Mouse (Mus musculus) T-helper 2 cell (primary cell): ENCODE data around the gene Igsf10.
"Not testable (repeated sequence)": the region's sequence is repeated elsewhere in the genome, so short reads cannot be mapped to it uniquely, and the experiment has no call there.

Experiments
- in situ Hi-C: fragments of 300-600 bp; cut with MboI, MseI; formaldehyde crosslinking; loops from one replicate; pipeline ENCODE4 v1.15.1; 2025; ENCODE audit warnings: high pct_unique_total_duplicates

Igsf10 gene

DNA sequence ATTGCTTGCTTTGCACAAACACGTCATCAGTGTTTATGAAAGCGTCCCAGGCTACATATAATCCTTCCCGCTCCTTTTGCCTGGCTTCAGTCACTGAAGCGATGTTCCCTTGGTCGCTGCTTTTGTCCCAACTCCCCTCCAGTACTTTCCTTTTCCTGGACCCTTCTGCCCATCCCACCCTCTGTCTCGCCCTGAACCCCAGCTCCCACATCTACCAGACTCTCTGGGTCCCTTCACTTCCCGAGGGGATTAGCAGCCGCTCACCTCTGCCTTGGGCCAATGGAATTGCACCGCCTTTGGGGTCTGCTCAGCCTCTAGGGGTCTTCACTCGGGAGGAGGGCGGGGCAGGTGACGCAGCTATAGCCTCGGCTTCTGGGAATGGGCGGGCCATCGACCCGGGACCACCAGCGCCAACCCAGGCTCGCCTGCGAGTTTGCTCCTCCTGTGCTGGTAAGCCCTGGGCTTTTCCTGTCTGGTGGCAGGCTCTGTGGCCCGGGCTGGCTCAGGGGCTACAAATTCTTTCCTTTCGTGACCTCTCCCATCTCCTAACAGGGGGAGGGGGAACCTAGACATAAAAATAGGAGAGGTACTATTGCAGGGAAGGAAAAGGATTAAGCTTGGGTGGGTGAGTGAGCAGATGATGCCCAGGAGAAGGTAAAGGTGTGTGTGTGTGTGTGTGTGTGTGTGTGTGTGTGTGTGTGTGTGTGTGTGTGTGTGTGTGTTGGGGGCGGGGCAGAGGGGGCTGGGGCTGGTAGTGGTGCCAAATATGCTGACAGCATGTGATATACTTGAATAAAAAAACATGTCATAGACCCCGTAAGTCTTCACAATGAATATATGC, at the start of gene Igsf10:
TSS of gene Igsf10 (minus strand) at position 330 of the 841 bp plus-strand sequence.
- in situ Hi-C loops = no loop called here

DNA sequence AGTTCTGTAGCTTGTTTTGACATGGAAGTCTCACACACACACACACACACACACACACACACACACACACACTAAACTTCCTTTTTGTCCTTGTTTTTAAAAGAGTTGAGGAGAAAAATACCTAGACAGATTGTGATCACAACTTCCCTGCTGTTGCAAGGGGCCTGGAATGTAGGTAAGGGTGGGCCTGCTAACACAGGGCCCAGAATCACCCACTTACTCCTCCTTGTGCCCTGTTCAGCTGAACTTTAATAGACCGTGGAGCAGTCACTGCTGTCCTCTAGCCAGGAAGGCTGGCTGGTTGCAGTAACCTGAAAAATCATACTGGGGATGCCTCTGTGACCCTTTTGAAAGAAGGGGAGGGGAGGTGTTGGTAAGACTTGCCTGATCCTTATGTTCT, 41.4 kb upstream of the Igsf10 start:
- in situ Hi-C loops = no loop called here

DNA sequence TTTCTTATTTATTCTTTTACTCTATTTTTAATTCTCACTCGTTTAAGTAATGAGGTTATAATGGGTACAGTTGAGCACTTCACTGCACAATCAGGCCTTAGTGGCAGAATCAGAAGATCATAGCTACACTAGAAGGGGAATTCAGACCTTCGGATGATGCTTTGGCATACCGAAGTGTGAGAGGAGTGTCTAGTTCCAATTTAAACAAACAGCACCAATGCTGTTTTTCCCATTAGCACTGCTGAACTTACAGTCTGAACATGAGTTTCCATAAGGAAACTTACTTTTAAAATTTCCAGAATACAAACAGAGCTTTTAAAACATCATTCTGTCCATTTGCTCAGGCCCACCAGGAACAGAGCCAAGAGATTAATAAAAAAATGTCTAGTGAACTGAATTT, 40.8 kb upstream of the Igsf10 start:
- in situ Hi-C loops = no loop called here

- in situ Hi-C loops = no loop called here
Observed at GRCm38 (mm10) chr3:59384321-59384720, 40.1 kb upstream of the Igsf10 start.

- in situ Hi-C loops = not testable (repeated sequence)
Observed at GRCm38 (mm10) chr3:59378791-59379190, 34.6 kb upstream of the Igsf10 start.

DNA sequence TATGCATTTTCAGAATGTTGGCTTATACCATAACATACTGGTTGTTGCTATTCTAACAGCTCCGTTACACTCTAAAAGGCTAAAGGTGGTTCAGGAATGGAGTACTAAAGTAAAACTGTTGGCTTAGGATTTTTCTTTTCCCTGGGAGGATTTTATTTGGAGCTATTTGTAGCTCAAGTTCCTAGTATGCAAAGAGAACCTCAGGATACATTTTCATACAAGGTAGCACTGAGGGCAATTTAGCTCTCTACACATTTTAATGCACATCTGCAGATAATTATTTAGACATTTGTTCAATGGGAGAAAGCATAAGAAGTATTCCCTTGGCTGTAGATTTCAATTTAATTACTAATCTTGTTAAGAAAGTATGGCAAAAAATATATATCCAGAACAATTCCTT, 17.7 kb upstream of the Igsf10 start:
- in situ Hi-C loops = no loop called here

- in situ Hi-C loops = no loop called here
Observed at GRCm38 (mm10) chr3:59360102-59360501, 15.9 kb upstream of the Igsf10 start.

- in situ Hi-C loops = no loop called here
Observed at GRCm38 (mm10) chr3:59354156-59354555, 10.0 kb upstream of the Igsf10 start.

GRCm38 (mm10) chr3:59351768-59352167, 7.6 kb upstream of the Igsf10 start:
- in situ Hi-C loops = no loop called here

DNA sequence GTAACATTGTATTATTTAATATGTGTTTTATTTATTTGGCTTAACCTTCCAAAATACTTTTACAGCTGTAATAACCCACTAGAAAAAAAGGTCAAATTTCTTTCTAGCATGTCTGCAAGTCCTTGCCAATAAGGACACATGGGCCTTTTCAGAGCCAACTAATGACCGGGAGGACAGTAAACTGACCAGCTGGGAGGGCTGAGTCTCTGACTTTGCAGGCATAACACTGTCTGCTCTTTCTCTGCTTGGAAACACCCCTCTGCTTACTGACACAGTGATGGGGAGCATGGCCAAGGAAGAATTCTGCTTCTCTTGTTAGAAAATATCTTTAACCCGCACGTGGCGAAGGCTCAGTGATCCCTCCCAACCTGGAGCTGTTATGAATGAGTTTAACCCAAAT, 1.2 kb downstream of the Igsf10 start:
- in situ Hi-C loops = no loop called here

DNA sequence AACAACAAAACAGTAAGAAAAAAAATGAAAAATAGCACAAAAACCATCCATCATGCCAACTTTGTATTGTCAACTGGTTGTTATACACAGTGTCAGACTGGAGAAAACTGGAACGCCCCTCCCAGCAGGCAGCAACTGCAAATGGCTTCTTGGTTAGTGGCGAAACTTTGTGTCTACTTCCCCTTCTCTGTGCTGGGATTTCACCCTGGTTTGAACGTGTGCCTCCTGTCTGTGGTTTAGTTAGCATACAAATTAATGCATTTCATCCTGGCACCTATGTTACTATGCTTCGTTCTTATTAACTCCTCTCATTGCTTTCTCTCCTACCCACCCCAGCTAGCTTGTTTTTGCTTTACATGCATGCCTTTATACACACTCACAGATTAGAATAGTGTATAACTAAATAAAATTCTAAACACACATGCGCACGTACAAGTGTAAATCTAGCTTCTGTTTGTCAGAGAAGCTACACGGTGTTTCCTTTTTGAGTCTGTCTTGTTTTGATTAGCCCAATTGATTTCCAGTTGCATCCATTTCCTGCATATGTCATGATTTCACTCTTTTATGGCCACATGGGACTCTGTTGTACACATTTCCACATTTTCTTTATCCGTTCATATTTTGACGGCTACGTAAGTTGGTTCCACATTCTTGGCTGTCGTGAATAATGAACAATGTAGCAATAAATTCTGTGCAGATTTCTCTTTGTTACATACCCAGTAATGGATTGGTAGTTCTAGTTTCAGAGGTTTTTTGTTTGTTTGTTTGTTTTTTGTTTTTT, 2.4 kb downstream of the Igsf10 start:
- in situ Hi-C loops = no loop called here

GRCm38 (mm10) chr3:59328526-59328925, 15.7 kb downstream of the Igsf10 start:
- in situ Hi-C loops = loop anchor here (5.0 kb wide), 1 partner anchor 414 kb away; no protein-coding TSS in a partner anchor

- in situ Hi-C loops = no loop called here
Observed at GRCm38 (mm10) chr3:59321278-59321876, 22.8 kb downstream of the Igsf10 start.

DNA sequence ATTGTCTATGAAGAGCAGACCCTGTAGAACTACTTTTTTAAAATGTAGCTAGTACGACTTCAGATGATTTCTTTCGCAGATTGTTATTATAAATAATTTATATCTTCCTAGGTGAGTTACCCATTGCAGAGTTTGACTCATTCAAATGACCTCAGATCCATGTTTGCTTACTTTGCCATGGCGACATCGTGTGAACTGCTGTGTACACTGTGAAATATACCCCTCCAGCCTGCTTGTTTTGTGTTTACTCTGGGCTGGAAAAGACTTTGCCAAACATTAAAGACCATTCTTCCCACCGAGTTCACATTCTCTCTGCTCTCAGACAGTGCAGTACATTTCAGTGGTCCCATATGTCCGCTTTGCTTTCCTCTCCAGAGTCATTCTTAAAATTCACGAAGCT, 28.1 kb downstream of the Igsf10 start:
- in situ Hi-C loops = no loop called here

DNA sequence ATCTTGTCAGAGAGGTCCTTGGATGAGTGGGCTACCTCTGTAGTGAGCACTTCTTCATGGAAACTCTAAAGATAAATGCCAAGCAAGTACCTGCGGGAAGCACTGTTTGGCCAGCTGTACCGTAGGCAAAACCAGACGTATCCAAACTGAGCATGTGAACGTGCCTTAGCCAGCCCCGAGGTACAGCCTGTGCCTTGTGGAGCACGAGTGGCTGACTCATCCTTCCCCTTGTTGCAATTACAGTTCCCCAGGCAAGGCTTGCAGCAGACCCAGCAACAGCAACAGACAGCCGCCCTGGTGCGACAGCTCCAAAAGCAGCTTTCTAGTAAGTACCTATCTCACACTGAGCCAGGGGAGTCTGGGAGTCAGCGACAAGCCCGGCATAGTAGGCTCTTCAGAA, 31.6 kb downstream of the Igsf10 start:
- in situ Hi-C loops = no loop called here

GRCm38 (mm10) chr3:59305518-59305917, 38.7 kb downstream of the Igsf10 start:
- in situ Hi-C loops = no loop called here

DNA sequence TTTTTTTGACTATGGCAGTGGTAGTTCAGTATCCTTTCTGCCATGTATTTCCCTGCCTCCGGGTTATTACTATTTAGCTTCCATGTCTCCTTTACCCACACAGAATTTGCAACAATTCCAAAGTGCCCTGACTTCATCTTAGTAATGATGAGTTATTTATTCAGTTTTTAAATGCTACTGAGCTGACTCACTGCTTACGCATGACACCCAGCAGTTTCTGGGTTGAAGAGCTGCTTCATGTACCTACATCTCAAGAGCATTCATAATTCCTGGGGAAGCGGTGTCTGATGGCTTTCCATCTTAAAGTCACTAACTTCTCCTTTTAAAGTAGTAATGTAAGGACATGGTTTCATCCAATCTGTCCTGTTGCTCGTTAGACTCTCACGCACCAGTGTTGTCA, 39.2 kb downstream of the Igsf10 start:
- in situ Hi-C loops = no loop called here

GRCm38 (mm10) chr3:59297653-59298052, 46.5 kb downstream of the Igsf10 start:
- in situ Hi-C loops = no loop called here

- in situ Hi-C loops = no loop called here
Observed at GRCm38 (mm10) chr3:59296563-59297130, 47.5 kb downstream of the Igsf10 start.

- in situ Hi-C loops = no loop called here
Observed at GRCm38 (mm10) chr3:59295699-59296562, 48.3 kb downstream of the Igsf10 start.
